Mouse (Mus musculus) embryonic fibroblast, embryonic 13.5 days (primary cell): ENCODE data around the gene Gzmm. TPM values are rescaled to one million over a fixed set of nuclear protein-coding genes. Genes with fewer than 3 reads are reported as not detected.

Experiments
- H3K27ac ChIP-seq: 2 replicates; pipeline ENCODE4 v1.5.1; 2012; ENCODE audit warnings: low read length, control low read depth, inconsistent platforms; ENCODE audit not compliant: insufficient read depth
- H3K4me1 ChIP-seq: 2 replicates; pipeline ENCODE4 v1.6.1; 2011; ENCODE audit warnings: low read length; ENCODE audit not compliant: control insufficient read depth, insufficient read depth
- H3K4me3 ChIP-seq: 2 replicates; pipeline ENCODE4 v1.5.1; 2011; ENCODE audit warnings: mild to moderate bottlenecking, control low read depth, low read length; ENCODE audit not compliant: insufficient read depth
- CTCF ChIP-seq: IDR thresholded peaks from 2 replicates; pipeline ENCODE4 v1.5.1; 2011; ENCODE audit warnings: mild to moderate bottlenecking, control low read depth, low read length, moderate library complexity, borderline replicate concordance; ENCODE audit not compliant: insufficient read depth
- POLR2A ChIP-seq: IDR thresholded peaks from 2 replicates; pipeline ENCODE4 v1.6.1; 2011; ENCODE audit warnings: low read depth, mild to moderate bottlenecking, control low read depth, low read length, moderate library complexity
- polyA plus RNA-seq: library from polyadenylated mRNA; stranded (reverse); fragments of >200 nt; gene quantifications from 2 replicates; pipeline ENCODE4 v1.2.4, GENCODE M21; 2011; ENCODE audit warnings: low read depth; ENCODE audit not compliant: missing spikeins, insufficient read length

Gzmm gene
- polyA plus RNA-seq, 1 experiment: not detected

GRCm38 (mm10) chr10:79739234-79739633 is 50.4 kb downstream of the Gzmm start:
- no peak overlapping the region for H3K4me3 ChIP-seq
- TF ChIP-seq CTCF: no peak
- TF ChIP-seq POLR2A: no peak

GRCm38 (mm10) chr10:79740863-79741262 is 52.0 kb downstream of the Gzmm start:
- no peaks in the 10 kb centered on the region for H3K4me1 ChIP-seq
- TF ChIP-seq CTCF: no peak
- no peak for TF ChIP-seq POLR2A
- H3K27ac ChIP-seq: no peak overlapping the region
- no peak overlapping the region for H3K4me3 ChIP-seq

More at GRCm38 (mm10) chr10:79739234-79739633, 50.4 kb downstream of the Gzmm start:
- no peaks in the 10 kb centered on the region for H3K4me1 ChIP-seq
- H3K27ac ChIP-seq: no peak overlapping the region

GRCm38 (mm10) chr10:79743161-79743560 is 54.3 kb downstream of the Gzmm start:
- H3K27ac ChIP-seq: no peak overlapping the region
- H3K4me3 ChIP-seq: no peak overlapping the region
- no peak for TF ChIP-seq CTCF
- no peaks in the 10 kb centered on the region for H3K4me1 ChIP-seq

- Histone ChIP-seq H3K4me1 (no peaks in the 10 kb centered on the region), H3K4me3 (no peak overlapping the region), H3K27ac (no peak overlapping the region)
- TF ChIP-seq CTCF: no peak
- TF ChIP-seq POLR2A: no peak
These were observed 55.0 kb downstream of the Gzmm start for GRCm38 (mm10) chr10:79743650-79744365.

Other genes starting within 250 kb of the Gzmm start
- not detected in 2 replicates for gene Vmn2r83, start 220.3 kb upstream of the Gzmm start, polyA plus RNA-seq
- gene Plpp2, start 155.2 kb upstream of the Gzmm start, polyA plus RNA-seq: 23.5 and 39.4 TPM in 2 replicates
- 24.7 and 33.6 TPM in 2 replicates for gene Mier2, start 133.8 kb upstream of the Gzmm start, polyA plus RNA-seq
- gene Theg, start 101.7 kb upstream of the Gzmm start, polyA plus RNA-seq: not detected in 2 replicates
- 0.19 TPM in 1 of 2 replicates, not detected in the other for gene C2cd4c, start 75.0 kb upstream of the Gzmm start, polyA plus RNA-seq
- gene Shc2, start 51.1 kb upstream of the Gzmm start, polyA plus RNA-seq: 15.0 and 18.7 TPM in 2 replicates
- not detected in 2 replicates for gene Odf3l2, start 43.3 kb upstream of the Gzmm start, polyA plus RNA-seq
- gene Madcam1, start 24.5 kb upstream of the Gzmm start, polyA plus RNA-seq: not detected in 2 replicates
- gene Tpgs1, start 19.7 kb upstream of the Gzmm start, polyA plus RNA-seq: 15.5 and 16.0 TPM in 2 replicates
- gene Cdc34, start 6.8 kb upstream of the Gzmm start, polyA plus RNA-seq: 117 and 149 TPM in 2 replicates
- gene Bsg, start 15.5 kb downstream of the Gzmm start, polyA plus RNA-seq: 766 and 774 TPM in 2 replicates
- 0.91 and 1.9 TPM in 2 replicates for gene Hcn2, start 27.6 kb downstream of the Gzmm start, polyA plus RNA-seq
- 14.9 TPM in 2 replicates for gene Polrmt, start 57.6 kb downstream of the Gzmm start, polyA plus RNA-seq
- 0.23 TPM in 1 of 2 replicates, not detected in the other for gene Fgf22, start 66.1 kb downstream of the Gzmm start, polyA plus RNA-seq
- 38.4 and 39.5 TPM in 2 replicates for gene Rnf126, start 77.9 kb downstream of the Gzmm start, polyA plus RNA-seq
- 21.9 and 42.7 TPM in 2 replicates for gene Fstl3, start 88.3 kb downstream of the Gzmm start, polyA plus RNA-seq
- not detected in 2 replicates for gene Prss57, start 101.9 kb downstream of the Gzmm start, polyA plus RNA-seq
- gene Palm, start 104.6 kb downstream of the Gzmm start, polyA plus RNA-seq: 45.2 and 54.0 TPM in 2 replicates
- gene Misp, start 132.0 kb downstream of the Gzmm start, polyA plus RNA-seq: not detected in 2 replicates
- gene Ptbp1, start 165.4 kb downstream of the Gzmm start, polyA plus RNA-seq: 351 and 422 TPM in 2 replicates
- not detected in 2 replicates for gene Prtn3, start 185.5 kb downstream of the Gzmm start, polyA plus RNA-seq
- gene Plppr3, start 185.6 kb downstream of the Gzmm start, polyA plus RNA-seq: 3.1 and 4.9 TPM in 2 replicates
- gene Elane, start 197.2 kb downstream of the Gzmm start, polyA plus RNA-seq: not detected in 2 replicates
- gene Cfd, start 201.8 kb downstream of the Gzmm start, polyA plus RNA-seq: not detected in 2 replicates
- 15.2 and 16.1 TPM in 2 replicates for gene Med16, start 219.9 kb downstream of the Gzmm start, polyA plus RNA-seq
- gene Gm26602, start 221.8 kb downstream of the Gzmm start, polyA plus RNA-seq: not detected in 2 replicates
- gene Kiss1r, start 228.0 kb downstream of the Gzmm start, polyA plus RNA-seq: 0.44 TPM in 1 of 2 replicates, not detected in the other
- 66.3 and 86.3 TPM in 2 replicates for gene R3hdm4, start 232.2 kb downstream of the Gzmm start, polyA plus RNA-seq
- 5.2 and 6.0 TPM in 2 replicates for gene Arid3a, start 238.0 kb downstream of the Gzmm start, polyA plus RNA-seq